ENCODE assay signal across 26 mouse cellular contexts in genomic region chr13:30074517-30075064, GRCm38 (mm10).
A peak's percentile ranks its signal among the peaks of the same experiment; 100 is the strongest.
DNase-seq lines count a peak whose midpoint lies in the region; ATAC-seq lines count a peak whose summit lies in the region.
"Had no signal": no experiment of that assay in that cellular context is flagged by ENCODE, and none has a peak within 500 bp of the region (broad histone marks: within the 10 kb centered on the region; RNA-seq: fewer than 3 reads in every experiment).

No protein-coding gene starts in this region.

- H3K27ac ChIP-seq in intestine, embryonic 16.5 days (ENCODE audit: low read length) = no peak overlapping the region
- 0 out of 2 replicates have a peak overlapping the region, but pooled peaks have one; percentile 3 for H3K27ac ChIP-seq in stomach, embryonic 15.5 days
- H3K27ac ChIP-seq in forebrain, embryonic 14.5 days (ENCODE audit: low read depth, low read length) = no peak overlapping the region
- H3K27ac ChIP-seq: embryonic facial prominence, embryonic 15.5 days; forebrain, embryonic 10.5 days; forebrain, embryonic 15.5 days; heart, embryonic 15.5 days; hindbrain, embryonic 10.5 days; hindbrain, embryonic 14.5 days had no signal

- intact Hi-C loops in heart, postnatal 25 days (cut with DNase I) = no loop called here

- H3K9ac ChIP-seq in intestine, embryonic 16.5 days (ENCODE audit: low read depth, low read length) = no peak overlapping the region
- no peak overlapping the region for H3K9ac ChIP-seq in stomach, embryonic 15.5 days
- H3K9ac ChIP-seq in forebrain, embryonic 14.5 days (ENCODE audit: low read length) = no peak overlapping the region
- H3K9ac ChIP-seq: embryonic facial prominence, embryonic 15.5 days; forebrain, embryonic 15.5 days; heart, embryonic 15.5 days; hindbrain, embryonic 14.5 days had no signal

- WGBS in intestine, embryonic 16.5 days = 79% methylated on average over 2 of the region's 2 CpGs
- 87% methylated on average over 2 of the region's 2 CpGs for WGBS in stomach, embryonic 15.5 days
- WGBS in forebrain, embryonic 14.5 days = 94% methylated on average over 2 of the region's 2 CpGs

- H3K4me3 ChIP-seq in intestine, embryonic 16.5 days (ENCODE audit: low read length) = no peak overlapping the region
- no peak overlapping the region for H3K4me3 ChIP-seq in stomach, embryonic 15.5 days (replicated peaks)
- H3K4me3 ChIP-seq in forebrain, embryonic 14.5 days (ENCODE audit: low read depth, low read length) = no peak overlapping the region
- H3K4me3 ChIP-seq: embryonic facial prominence, embryonic 15.5 days; erythroblast, embryonic 14.5 days; forebrain, embryonic 10.5 days; forebrain, embryonic 15.5 days; heart, embryonic 15.5 days; hindbrain, embryonic 10.5 days had no signal

- H3K27me3 ChIP-seq in intestine, embryonic 16.5 days (replicated peaks; ENCODE audit: control insufficient read depth, insufficient read depth, low read length) = no peaks in the 10 kb centered on the region
- no peaks in the 10 kb centered on the region for H3K27me3 ChIP-seq in stomach, embryonic 15.5 days (replicated peaks)
- H3K27me3 ChIP-seq in forebrain, embryonic 14.5 days (replicated peaks; ENCODE audit: control insufficient read depth, insufficient read depth, low read length) = no peaks in the 10 kb centered on the region
- H3K27me3 ChIP-seq: embryonic facial prominence, embryonic 15.5 days; forebrain, embryonic 15.5 days; heart, embryonic 15.5 days had no signal

- no peak overlapping the region for H3K4me2 ChIP-seq in intestine, embryonic 16.5 days (ENCODE audit: low read depth, low read length)
- no peak overlapping the region for H3K4me2 ChIP-seq in stomach, embryonic 15.5 days
- H3K4me2 ChIP-seq in forebrain, embryonic 14.5 days (ENCODE audit: low read length) = no peak overlapping the region
- H3K4me2 ChIP-seq: embryonic facial prominence, embryonic 15.5 days; forebrain, embryonic 15.5 days; heart, embryonic 11.5 days; heart, embryonic 15.5 days; hindbrain, embryonic 14.5 days had no signal

- peak; percentile 26 for DNase-seq in urinary bladder, postnatal 14 days (ENCODE audit: low spot score)
- no peak for DNase-seq in urinary bladder, adult 2 months (ENCODE audit: low spot score)
- peak; percentile 9 for DNase-seq in NIH3T3 (ENCODE audit: low read depth)
- no peak for DNase-seq in kidney, postnatal 14 days
- no peak for DNase-seq in heart, postnatal 25 days (ENCODE audit: low spot score)
- no peak for DNase-seq in forebrain, embryonic 14.5 days (ENCODE audit: low spot score)
- DNase-seq: adrenal gland, adult 2 months; adrenal gland, postnatal 25 days; B cell, adult 2 months; cerebellum, adult 18-20 months; cerebellum, adult 9-11 months; cerebellum, postnatal 36 days; gastrocnemius, postnatal 10 days; heart, adult 18-20 months; heart, postnatal 14 days had no signal

- no peaks in the 10 kb centered on the region for H3K9me3 ChIP-seq in intestine, embryonic 16.5 days (ENCODE audit: control insufficient read depth, low read length)
- H3K9me3 ChIP-seq in stomach, embryonic 15.5 days = no peaks in the 10 kb centered on the region
- H3K9me3 ChIP-seq in forebrain, embryonic 14.5 days (replicated peaks; ENCODE audit: control insufficient read depth, low read length) = no peaks in the 10 kb centered on the region
- H3K9me3 ChIP-seq: embryonic facial prominence, embryonic 15.5 days; forebrain, embryonic 10.5 days; forebrain, embryonic 15.5 days; heart, embryonic 15.5 days; hindbrain, embryonic 10.5 days had no signal

- peak; percentile 62; the same call in 1 of the 2 replicates for ATAC-seq in intestine, embryonic 16.5 days
- ATAC-seq in stomach, embryonic 15.5 days (ENCODE audit: insufficient read depth, low FRiP score, low read depth) = no peak
- ATAC-seq in forebrain, embryonic 14.5 days = no peak
- ATAC-seq: forebrain, embryonic 15.5 days; Patski had no signal

- H3K4me1 ChIP-seq in intestine, embryonic 16.5 days (ENCODE audit: control insufficient read depth, insufficient read depth, low read length) = no peaks in the 10 kb centered on the region
- no peaks in the 10 kb centered on the region for H3K4me1 ChIP-seq in stomach, embryonic 15.5 days
- H3K4me1 ChIP-seq in forebrain, embryonic 14.5 days (ENCODE audit: control insufficient read depth, insufficient read depth, low read length) = no peaks in the 10 kb centered on the region
- H3K4me1 ChIP-seq: embryonic facial prominence, embryonic 15.5 days; forebrain, embryonic 10.5 days; forebrain, embryonic 15.5 days; heart, embryonic 15.5 days; hindbrain, embryonic 10.5 days had no signal

- no peaks in the 10 kb centered on the region for H3K36me3 ChIP-seq in intestine, embryonic 16.5 days (ENCODE audit: control insufficient read depth, insufficient read depth, low read length)
- H3K36me3 ChIP-seq in stomach, embryonic 15.5 days = no peaks in the 10 kb centered on the region
- H3K36me3 ChIP-seq in forebrain, embryonic 14.5 days (ENCODE audit: control insufficient read depth, insufficient read depth, low read length) = no peaks in the 10 kb centered on the region
- H3K36me3 ChIP-seq: embryonic facial prominence, embryonic 15.5 days; forebrain, embryonic 10.5 days; forebrain, embryonic 15.5 days; heart, embryonic 15.5 days; hindbrain, embryonic 10.5 days had no signal

Comparison
In these comparisons a context has a peak if more than half of its experiments do, and no peak if none do; other contexts are left out.
1. DNase-seq: peak in urinary bladder, postnatal 14 days (single experiment) and NIH3T3 (single experiment); none in urinary bladder, adult 2 months (single experiment), kidney, postnatal 14 days (single experiment), heart, postnatal 25 days (single experiment) and forebrain, embryonic 14.5 days (single experiment).